Comparison of ENCODE assay signal across 9 mouse cellular contexts in the genomic region with DNA sequence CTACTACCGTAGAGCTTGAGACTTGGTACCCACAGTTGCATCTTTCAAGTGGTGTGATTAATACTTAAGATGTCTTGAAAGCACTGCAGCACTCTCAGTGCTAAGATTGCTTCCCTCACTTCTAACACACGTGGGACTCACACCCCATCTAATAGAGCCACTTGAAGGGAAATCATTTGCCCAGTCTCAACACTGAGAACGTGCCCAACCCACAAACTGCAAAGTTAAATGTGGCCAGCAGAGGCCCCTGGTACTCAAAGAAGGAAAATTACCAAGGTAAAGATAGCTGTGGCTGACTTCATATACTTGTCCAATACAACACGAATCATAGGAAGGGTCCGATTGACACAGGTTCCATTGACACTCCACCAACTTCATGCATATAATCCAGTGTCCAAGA.
A peak's percentile ranks its signal among the peaks of the same experiment; 100 is the strongest.
DNase-seq lines count a peak whose midpoint lies in the region; ATAC-seq and TF ChIP-seq lines count a peak whose summit lies in the region.
"Had no signal": no experiment of that assay in that cellular context is flagged by ENCODE, and none has a peak within 500 bp of the region (broad histone marks: within the 10 kb centered on the region; RNA-seq: fewer than 3 reads in every experiment).

No protein-coding gene starts in this region.

- no peak overlapping the region for H3K27ac ChIP-seq in heart, adult 2 months
- H3K27ac ChIP-seq in hindbrain, embryonic 16.5 days (ENCODE audit: low read depth, low read length), result no peak overlapping the region
- H3K27ac ChIP-seq: limb, embryonic 12.5 days had no signal

- intact Hi-C loops in heart, adult 2 months (cut with DNase I), result no loop called here
- intact Hi-C loops in heart, postnatal 25 days (cut with DNase I), result loop anchor here (5.0 kb wide), 1 partner anchor 296 kb away; no protein-coding TSS in a partner anchor
- intact Hi-C loops in heart, postnatal 36 days (cut with DNase I), result loop anchor here (10.0 kb wide), 1 partner anchor 293 kb away; no protein-coding TSS in a partner anchor

- no peaks in the 10 kb centered on the region for H3K4me1 ChIP-seq in heart, adult 2 months (ENCODE audit: control insufficient read depth, insufficient read depth, low read length)
- no peaks in the 10 kb centered on the region for H3K4me1 ChIP-seq in hindbrain, embryonic 16.5 days (ENCODE audit: control insufficient read depth, insufficient read depth, low read depth, low read length)
- H3K4me1 ChIP-seq: limb, embryonic 12.5 days had no signal

- no peak for TF ChIP-seq EP300 in heart, adult 2 months (IDR thresholded peaks at IDR 0.05; ENCODE audit: insufficient read depth, low read depth, low read length)

- no peaks in the 10 kb centered on the region for H3K27me3 ChIP-seq in heart, adult 2 months (ENCODE audit: control insufficient read depth, insufficient read depth, low read length)
- H3K27me3 ChIP-seq in hindbrain, embryonic 16.5 days (replicated peaks; ENCODE audit: control insufficient read depth, insufficient read depth, low read length), result no peaks in the 10 kb centered on the region
- H3K27me3 ChIP-seq: limb, embryonic 12.5 days had no signal

- 55% methylated on average over 5 of the region's 5 CpGs for WGBS in heart, adult 2 months
- WGBS in hindbrain, embryonic 16.5 days, result 57% methylated on average over 5 of the region's 5 CpGs

- no peak for DNase-seq in heart, adult 2 months
- DNase-seq in heart, postnatal 25 days (ENCODE audit: low spot score), result no peak
- peak; percentile 14 for DNase-seq in thymus, postnatal 4 days
- DNase-seq in thymus, postnatal 10 days (ENCODE audit: low spot score in 2 of 2), result no peak
- DNase-seq in kidney, postnatal 10 days, result peak; percentile 20
- DNase-seq in heart, postnatal 36 days, result no peak
- no peak for DNase-seq in heart, adult 11 months

- H3K4me3 ChIP-seq in heart, adult 2 months, result no peak overlapping the region
- no peak overlapping the region for H3K4me3 ChIP-seq in hindbrain, embryonic 16.5 days (ENCODE audit: low read length)
- H3K4me3 ChIP-seq: limb, embryonic 12.5 days had no signal

- H3K36me3 ChIP-seq in heart, adult 2 months (ENCODE audit: control insufficient read depth, insufficient read depth, low read length), result no peaks in the 10 kb centered on the region
- no peaks in the 10 kb centered on the region for H3K36me3 ChIP-seq in hindbrain, embryonic 16.5 days (ENCODE audit: control insufficient read depth, insufficient read depth, low read length)
- H3K36me3 ChIP-seq: limb, embryonic 12.5 days had no signal

- no peaks in the 10 kb centered on the region for H3K79me2 ChIP-seq in heart, adult 2 months (replicated peaks; ENCODE audit: control insufficient read depth, insufficient read depth, low read length)

- peak; percentile 38 for TF ChIP-seq CTCF in heart, adult 2 months (IDR thresholded peaks at IDR 0.05)

- no peak for ATAC-seq in hindbrain, embryonic 16.5 days

- TF ChIP-seq POLR2A in heart, adult 2 months (IDR thresholded peaks at IDR 0.05; ENCODE audit: insufficient read depth, low read depth, low read length), result no peak

- H3K9ac ChIP-seq in heart, adult 2 months (ENCODE audit: low read depth, low read length), result no peak overlapping the region
- H3K9ac ChIP-seq in hindbrain, embryonic 16.5 days (ENCODE audit: low read depth, low read length), result no peak overlapping the region
- H3K9ac ChIP-seq: limb, embryonic 12.5 days had no signal

- H3K9me3 ChIP-seq in hindbrain, embryonic 16.5 days (ENCODE audit: control insufficient read depth, low read length), result no peaks in the 10 kb centered on the region
- H3K9me3 ChIP-seq: limb, embryonic 12.5 days had no signal

- H3K4me2 ChIP-seq in hindbrain, embryonic 16.5 days (ENCODE audit: low read length), result no peak overlapping the region
- H3K4me2 ChIP-seq: limb, embryonic 12.5 days had no signal

Comparison
In these comparisons a context has a peak if more than half of its experiments do, and no peak if none do; other contexts are left out.
1. DNase-seq: peak in thymus, postnatal 4 days (single experiment) and kidney, postnatal 10 days (single experiment); none in heart, adult 2 months (0 of 2), heart, postnatal 25 days (single experiment), thymus, postnatal 10 days (0 of 2), heart, postnatal 36 days (0 of 2) and heart, adult 11 months (single experiment).